Mouse (Mus musculus) stomach, embryonic 16.5 days (tissue): ENCODE data around the gene Plod3. TPM values are rescaled to one million over a fixed set of nuclear protein-coding genes. Genes with fewer than 3 reads are reported as not detected.

ENCODE experiments used
- ATAC-seq: fragments of 200-750 bp; cut with Nextera tagmentation; 2 replicates; pipeline ENCODE4 v1.8.0; 2017; ENCODE audit warnings: moderate number of reproducible peaks, moderate TSS enrichment; ENCODE audit not compliant: insufficient read depth, low FRiP score
- H3K27ac ChIP-seq: fragments of 300-500 bp; sonication (generic); 2 replicates; pipeline ENCODE4 v1.5.1; 2014; ENCODE audit warnings: low read length
- H3K27me3 ChIP-seq: fragments of 300-500 bp; sonication (generic); 2 replicates; pipeline ENCODE4 v1.6.1; 2014; ENCODE audit warnings: low read length, control low read depth, mixed read lengths; ENCODE audit not compliant: control insufficient read depth, insufficient read depth
- H3K36me3 ChIP-seq: fragments of 300-500 bp; sonication (generic); 2 replicates; pipeline ENCODE4 v1.6.1; 2014; ENCODE audit warnings: low read length; ENCODE audit not compliant: control insufficient read depth, insufficient read depth
- H3K4me1 ChIP-seq: fragments of 300-500 bp; sonication (generic); 2 replicates; pipeline ENCODE4 v1.6.1; 2014; ENCODE audit warnings: low read length, control low read depth, mixed read lengths; ENCODE audit not compliant: control insufficient read depth, insufficient read depth
- H3K4me2 ChIP-seq: fragments of 300-500 bp; sonication (generic); 2 replicates; pipeline ENCODE4 v1.6.1; 2014; ENCODE audit warnings: low read depth, low read length, mixed read lengths
- H3K4me3 ChIP-seq: fragments of 300-500 bp; sonication (generic); replicated peaks from 2 replicates; pipeline ENCODE4 v1.5.1; 2014; ENCODE audit warnings: mild to moderate bottlenecking, low read length
- H3K9ac ChIP-seq: fragments of 300-500 bp; sonication (generic); 2 replicates; pipeline ENCODE4 v1.6.1; 2014; ENCODE audit warnings: low read length
- H3K9me3 ChIP-seq: fragments of 300-500 bp; sonication (generic); replicated peaks from 2 replicates; pipeline ENCODE4 v1.6.1; 2016; ENCODE audit warnings: low read length, control low read depth; ENCODE audit not compliant: control insufficient read depth
- WGBS: fragments of 180-500 bp; shearing (Covaris S2); extraction: QIAGEN DNeasy Blood & Tissue Kit; methylation state at CpG from one replicate; pipeline ENCODE4 v1.1.7; 2014; 5-methylcytosine and 5-hydroxymethylcytosine counted together
- polyA plus RNA-seq: library from polyadenylated mRNA; unstranded; fragments of >200 nt; fragmentation: Nextera tagmentation; extraction: Ambion mirVana; gene quantifications from 2 replicates; pipeline ENCODE4 v1.2.1, GENCODE M21; 2015

Gene Plod3
- polyA plus RNA-seq, 1 experiment from 2014 or later = 46.1 TPM

GRCm38 (mm10) chr5:136961334-136961982 lies 25.4 kb upstream of the Plod3 start:
- no peak for ATAC-seq
- H3K4me1 ChIP-seq = peaks cover 34% of the 10 kb centered on the region

GRCm38 (mm10) chr5:136961983-136962461 lies 24.8 kb upstream of the Plod3 start:
- H3K4me2 ChIP-seq = peak overlapping the region; percentile 88
- H3K9me3 ChIP-seq = no peaks in the 10 kb centered on the region
- under 1% methylated on average over 20 of the region's 20 CpGs for WGBS
- no peaks in the 10 kb centered on the region for H3K36me3 ChIP-seq
- peak; percentile 89 for ATAC-seq
- H3K4me3 ChIP-seq = peak overlapping the region; percentile 75
- peaks cover 36% of the 10 kb centered on the region for H3K4me1 ChIP-seq
- no peaks in the 10 kb centered on the region for H3K27me3 ChIP-seq
- peak overlapping the region; percentile 89 for H3K27ac ChIP-seq
- peak overlapping the region; percentile 90 for H3K9ac ChIP-seq

More at GRCm38 (mm10) chr5:136961334-136961982, 25.4 kb upstream of the Plod3 start:
- H3K9ac ChIP-seq = peak overlapping the region; percentile 90
- WGBS = 29% methylated on average over 5 of the region's 5 CpGs
- H3K9me3 ChIP-seq = no peaks in the 10 kb centered on the region
- peak overlapping the region; percentile 88 for H3K4me2 ChIP-seq
- no peaks in the 10 kb centered on the region for H3K36me3 ChIP-seq
- no peaks in the 10 kb centered on the region for H3K27me3 ChIP-seq
- peak overlapping the region; percentile 75 for H3K4me3 ChIP-seq
- H3K27ac ChIP-seq = peak overlapping the region; percentile 89

- Histone ChIP-seq H3K9ac (peak overlapping the region; percentile 90), H3K4me1 (peaks cover 37% of the 10 kb centered on the region)
- under 1% methylated on average over 10 of the region's 10 CpGs for WGBS
Measured at GRCm38 (mm10) chr5:136962501-136962900, 24.3 kb upstream of the Plod3 start.

GRCm38 (mm10) chr5:136962966-136963540 lies 23.8 kb upstream of the Plod3 start:
- Histone ChIP-seq H3K36me3 (no peaks in the 10 kb centered on the region), H3K9ac (peak overlapping the region; percentile 90), H3K27me3 (no peaks in the 10 kb centered on the region), H3K4me2 (peak overlapping the region; percentile 88), H3K9me3 (no peaks in the 10 kb centered on the region), H3K4me3 (peak overlapping the region; percentile 75), H3K27ac (peak overlapping the region; percentile 89; the same call in 1 of the 2 replicates), H3K4me1 (peaks cover 40% of the 10 kb centered on the region)
- ATAC-seq = no peak
- 70% methylated on average over 8 of the region's 8 CpGs for WGBS

More at GRCm38 (mm10) chr5:136962501-136962900, 24.3 kb upstream of the Plod3 start:
- no peaks in the 10 kb centered on the region for H3K36me3 ChIP-seq
- peak; percentile 39; the same call in 1 of the 2 replicates for ATAC-seq
- no peaks in the 10 kb centered on the region for H3K27me3 ChIP-seq
- H3K27ac ChIP-seq = peak overlapping the region; percentile 89
- H3K4me3 ChIP-seq = peak overlapping the region; percentile 75
- H3K9me3 ChIP-seq = no peaks in the 10 kb centered on the region
- peak overlapping the region; percentile 88 for H3K4me2 ChIP-seq

GRCm38 (mm10) chr5:136965210-136965609 lies 21.6 kb upstream of the Plod3 start:
- Histone ChIP-seq H3K27ac (peak overlapping the region; percentile 89; the same call in 1 of the 2 replicates), H3K36me3 (no peaks in the 10 kb centered on the region), H3K9ac (no peak overlapping the region), H3K4me3 (no peak overlapping the region), H3K4me1 (peaks cover 30% of the 10 kb centered on the region), H3K4me2 (no peak overlapping the region), H3K9me3 (no peaks in the 10 kb centered on the region), H3K27me3 (no peaks in the 10 kb centered on the region)
- 61% methylated on average over 9 of the region's 9 CpGs for WGBS
- 0 out of 2 replicates have a peak, but pooled peaks have one; percentile 4 for ATAC-seq

- no peaks in the 10 kb centered on the region for H3K36me3 ChIP-seq
- no peaks in the 10 kb centered on the region for H3K27me3 ChIP-seq
- no peaks in the 10 kb centered on the region for H3K9me3 ChIP-seq
- WGBS = 74% methylated on average over 8 of the region's 8 CpGs
- H3K4me1 ChIP-seq = peaks cover 30% of the 10 kb centered on the region
- no peak overlapping the region for H3K4me3 ChIP-seq
- peak overlapping the region; percentile 89 for H3K27ac ChIP-seq
- H3K4me2 ChIP-seq = 0 out of 2 replicates have a peak overlapping the region, but pooled peaks have one; percentile 1
- 0 out of 2 replicates have a peak overlapping the region, but pooled peaks have one; percentile 36 for H3K9ac ChIP-seq
- ATAC-seq = no peak
Measured at GRCm38 (mm10) chr5:136965686-136966085, 21.1 kb upstream of the Plod3 start.

- ATAC-seq = no peak
- Histone ChIP-seq H3K9me3 (no peaks in the 10 kb centered on the region), H3K4me1 (peaks cover 30% of the 10 kb centered on the region), H3K36me3 (no peaks in the 10 kb centered on the region), H3K27me3 (no peaks in the 10 kb centered on the region), H3K27ac (peak within 1 kb of the TSS; percentile 89), H3K4me2 (peak within 1 kb of the TSS; percentile 11; the same call in 1 of the 2 replicates), H3K4me3 (no peak within 1 kb of the TSS), H3K9ac (0 out of 2 replicates have a peak within 1 kb of the TSS, but pooled peaks have one; percentile 36)
- WGBS = 30% methylated on average over 6 of the region's 6 CpGs
Measured at GRCm38 (mm10) chr5:136966331-136966730, 20.5 kb upstream of the Plod3 start, which contains the start of gene Cldn15. Gene Cldn15, plus strand, starts transcription at chr5:136966616.

- Histone ChIP-seq H3K9me3 (no peaks in the 10 kb centered on the region), H3K36me3 (no peaks in the 10 kb centered on the region), H3K27ac (peak overlapping the region; percentile 89), H3K27me3 (no peaks in the 10 kb centered on the region), H3K4me3 (no peak overlapping the region), H3K9ac (0 out of 2 replicates have a peak overlapping the region, but pooled peaks have one; percentile 2), H3K4me1 (peaks cover 26% of the 10 kb centered on the region), H3K4me2 (peak overlapping the region; percentile 11; the same call in 1 of the 2 replicates)
- WGBS = 72% methylated on average over 4 of the region's 4 CpGs
- ATAC-seq = no peak
Measured at GRCm38 (mm10) chr5:136966861-136967455, 19.9 kb upstream of the Plod3 start.
